Mouse (Mus musculus) spleen, adult 12 weeks (tissue): Measurements from ENCODE around the gene Zfp821.

ENCODE experiments used
- DNase-seq: peaks from one replicate; pipeline ENCODE4 v3.0.0; 2022; ENCODE audit warnings: low spot score

Zfp821 gene

GRCm38 (mm10) chr8:109705320-109706075 is at the start of gene Zfp821:
Gene Zfp821, plus strand, starts transcription at chr8:109705546.
- DNase-seq = peak; percentile 91

GRCm38 (mm10) chr8:109656860-109657259 is 48.5 kb upstream of the Zfp821 start:
- DNase-seq = no peak

- DNase-seq = no peak
These were observed 43.0 kb upstream of the Zfp821 start for GRCm38 (mm10) chr8:109662328-109662727.

- no peak for DNase-seq
These were observed 38.7 kb upstream of the Zfp821 start for GRCm38 (mm10) chr8:109666616-109667015.

GRCm38 (mm10) chr8:109672656-109673055 is 32.7 kb upstream of the Zfp821 start:
- DNase-seq = no peak

- DNase-seq = no peak
These were observed 31.8 kb upstream of the Zfp821 start for GRCm38 (mm10) chr8:109673596-109673995.

GRCm38 (mm10) chr8:109675896-109676643 is 29.3 kb upstream of the Zfp821 start:
- DNase-seq = no peak

- DNase-seq = no peak
These were observed 23.8 kb upstream of the Zfp821 start for GRCm38 (mm10) chr8:109681535-109681934.

- no peak for DNase-seq
These were observed 23.2 kb upstream of the Zfp821 start for GRCm38 (mm10) chr8:109682120-109682519.

- DNase-seq = no peak
These were observed 18.1 kb upstream of the Zfp821 start for GRCm38 (mm10) chr8:109687248-109687647.

GRCm38 (mm10) chr8:109691769-109692168 is 13.6 kb upstream of the Zfp821 start:
- peak; percentile 17 for DNase-seq

- DNase-seq = no peak
These were observed 12.8 kb upstream of the Zfp821 start for GRCm38 (mm10) chr8:109692443-109693145.

GRCm38 (mm10) chr8:109693146-109693900 is 12.0 kb upstream of the Zfp821 start, which contains the start of gene Ist1:
Gene Ist1, minus strand, starts transcription at chr8:109693260.
- DNase-seq = peak; percentile 99

GRCm38 (mm10) chr8:109694154-109694553 is 11.2 kb upstream of the Zfp821 start:
- DNase-seq = no peak

- no peak for DNase-seq
These were observed 7.6 kb upstream of the Zfp821 start for GRCm38 (mm10) chr8:109697754-109698153.

- DNase-seq = no peak
These were observed 6.9 kb upstream of the Zfp821 start for GRCm38 (mm10) chr8:109698477-109698876.

GRCm38 (mm10) chr8:109704565-109705319 is 604 bp upstream of the Zfp821 start:
- DNase-seq = no peak

GRCm38 (mm10) chr8:109706076-109706873 is 929 bp downstream of the Zfp821 start:
- DNase-seq = peak; percentile 24

GRCm38 (mm10) chr8:109706874-109707237 is 1.5 kb downstream of the Zfp821 start:
- peak; percentile 78 for DNase-seq

- no peak for DNase-seq
These were observed 2.6 kb downstream of the Zfp821 start for GRCm38 (mm10) chr8:109707921-109708320.
